Mouse (Mus musculus): ENCODE data around the gene Carm1. TPM values are rescaled to one million over a fixed set of nuclear protein-coding genes. Genes with fewer than 3 reads are reported as not detected.

The Carm1 gene
- 41.2 and 56.6 TPM in 2 replicates for polyA plus RNA-seq (2012; rRNA removed; ENCODE audit: low replicate concordance)

GRCm38 (mm10) chr9:21546789-21547074 is at the start of gene Carm1:
Carm1 (plus strand) TSS chr9:21546894.

GRCm38 (mm10) chr9:21509772-21510688 is 36.7 kb upstream of the Carm1 start, which contains the start of gene Tmed1:
Tmed1 (minus strand) TSS chr9:21510252.

GRCm38 (mm10) chr9:21525937-21526633 is 20.6 kb upstream of the Carm1 start, which contains the start of gene AB124611:
AB124611 (plus strand) TSS chr9:21526176.

GRCm38 (mm10) chr9:21592703-21593121 is 46.0 kb downstream of the Carm1 start, which contains the start of the genes Timm29 and Yipf2:
Timm29 (plus strand) TSS chr9:21592722.
Yipf2 (minus strand) TSS chr9:21592828.

GRCm38 (mm10) chr9:21615617-21616231 is 69.0 kb downstream of the Carm1 start, which contains the start of gene Smarca4:
Smarca4 (plus strand) TSS chr9:21616169.

Other genes starting within 250 kb of the Carm1 start
- 55.7 and 57.9 TPM in 2 replicates for gene Ap1m2, start 234.6 kb upstream of the Carm1 start, polyA plus RNA-seq (2012; rRNA removed; ENCODE audit: low replicate concordance)
- 9.2 and 13.8 TPM in 2 replicates for gene Slc44a2, start 226.2 kb upstream of the Carm1 start, polyA plus RNA-seq (2012; rRNA removed; ENCODE audit: low replicate concordance)
- 17.3 and 20.4 TPM in 2 replicates for gene Ilf3, start 179.0 kb upstream of the Carm1 start, polyA plus RNA-seq (2012; rRNA removed; ENCODE audit: low replicate concordance)
- 24.0 and 24.6 TPM in 2 replicates for gene Qtrt1, start 135.1 kb upstream of the Carm1 start, polyA plus RNA-seq (2012; rRNA removed; ENCODE audit: low replicate concordance)
- gene Dnm2, start 122.0 kb upstream of the Carm1 start, polyA plus RNA-seq (2012; rRNA removed; ENCODE audit: low replicate concordance), result 332 and 457 TPM in 2 replicates
- 10.1 and 10.3 TPM in 2 replicates for gene Tmed1, start 36.6 kb upstream of the Carm1 start, polyA plus RNA-seq (2012; rRNA removed; ENCODE audit: low replicate concordance)
- gene AB124611, start 20.7 kb upstream of the Carm1 start, polyA plus RNA-seq (2012; rRNA removed; ENCODE audit: low replicate concordance), result 0.84 and 1.1 TPM in 2 replicates
- gene Timm29, start 45.8 kb downstream of the Carm1 start, polyA plus RNA-seq (2012; rRNA removed; ENCODE audit: low replicate concordance), result 14.3 and 15.6 TPM in 2 replicates
- 37.1 and 41.0 TPM in 2 replicates for gene Yipf2, start 45.9 kb downstream of the Carm1 start, polyA plus RNA-seq (2012; rRNA removed; ENCODE audit: low replicate concordance)
- 17.2 and 28.1 TPM in 2 replicates for gene Smarca4, start 69.3 kb downstream of the Carm1 start, polyA plus RNA-seq (2012; rRNA removed; ENCODE audit: low replicate concordance)
- 28.7 and 47.8 TPM in 2 replicates for gene Ldlr, start 176.6 kb downstream of the Carm1 start, polyA plus RNA-seq (2012; rRNA removed; ENCODE audit: low replicate concordance)
- 9.2 and 13.7 TPM in 2 replicates for gene Spc24, start 213.4 kb downstream of the Carm1 start, polyA plus RNA-seq (2012; rRNA removed; ENCODE audit: low replicate concordance)

Measured in duodenum, adult 2 months (tissue).